Mouse (Mus musculus): ENCODE measurements at regions not wholly inside any gene's neighbourhood (a gene's known extent, or its start where the extent isn't known, plus 50 kb on each side); places are given as distances from the start of the nearest gene placed in this dataset.

DNA sequence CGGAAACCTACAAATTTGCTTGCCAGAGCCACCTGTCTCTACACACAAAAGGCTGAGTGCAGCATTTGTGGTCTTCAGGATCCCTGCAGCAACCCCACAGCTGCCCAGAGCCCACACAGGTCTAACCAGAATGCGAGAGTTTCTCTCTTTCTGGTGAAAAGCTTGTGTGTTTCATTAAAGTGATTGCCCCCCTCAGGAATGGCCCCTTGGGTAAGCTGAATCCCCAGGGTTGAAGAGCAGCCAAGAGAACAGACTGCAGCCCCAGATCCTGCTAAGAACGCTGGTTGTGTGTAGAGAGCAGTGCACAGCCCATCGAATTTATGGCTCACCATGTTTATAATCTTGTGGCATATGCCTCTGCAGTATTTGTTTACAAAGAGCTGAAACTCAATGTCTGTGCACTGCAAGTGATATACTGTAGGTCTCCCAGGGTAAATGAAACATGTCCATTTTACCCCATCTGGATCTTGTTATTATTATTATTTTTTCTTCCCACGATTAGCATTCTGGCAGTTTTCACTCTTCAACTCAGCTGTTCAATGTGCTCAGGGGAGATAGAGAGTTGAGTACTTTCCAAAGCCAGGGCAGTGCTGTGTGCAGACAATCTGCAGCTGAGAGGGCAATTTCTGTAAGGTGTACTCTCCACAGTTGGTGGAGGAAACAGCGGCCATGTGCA is 486.4 kb downstream of the Hdgfl1 start:
- Histone ChIP-seq H3K4me3 (ENCODE audit: low read depth, low read length) (no peak overlapping the region), H3K36me3 (ENCODE audit: control insufficient read depth, insufficient read depth, low read length, poor library complexity, severe bottlenecking) (no peaks in the 10 kb centered on the region), H3K9ac (ENCODE audit: low read depth, poor library complexity, severe bottlenecking) (no peak overlapping the region), H3K4me1 (ENCODE audit: control insufficient read depth, insufficient read depth, low read length) (no peaks in the 10 kb centered on the region), H3K27ac (ENCODE audit: insufficient read depth, low read length) (no peak overlapping the region), H3K9me3 (replicated peaks; ENCODE audit: control insufficient read depth, insufficient read depth, low read length, poor library complexity, severe bottlenecking) (no peaks in the 10 kb centered on the region; the same call in 1 of the 2 replicates), H3K27me3 (ENCODE audit: control insufficient read depth, insufficient read depth, low read length, poor library complexity, severe bottlenecking) (no peaks in the 10 kb centered on the region)
- no peak for TF ChIP-seq CTCF (IDR thresholded peaks at IDR 0.05; ENCODE audit: low read depth, low read length)
- TF ChIP-seq EP300 (IDR thresholded peaks at IDR 0.05; ENCODE audit: insufficient read depth, low read depth, low read length), result no peak
- TF ChIP-seq POLR2A (IDR thresholded peaks at IDR 0.05; ENCODE audit: insufficient read depth, low read length), result no peak

DNA sequence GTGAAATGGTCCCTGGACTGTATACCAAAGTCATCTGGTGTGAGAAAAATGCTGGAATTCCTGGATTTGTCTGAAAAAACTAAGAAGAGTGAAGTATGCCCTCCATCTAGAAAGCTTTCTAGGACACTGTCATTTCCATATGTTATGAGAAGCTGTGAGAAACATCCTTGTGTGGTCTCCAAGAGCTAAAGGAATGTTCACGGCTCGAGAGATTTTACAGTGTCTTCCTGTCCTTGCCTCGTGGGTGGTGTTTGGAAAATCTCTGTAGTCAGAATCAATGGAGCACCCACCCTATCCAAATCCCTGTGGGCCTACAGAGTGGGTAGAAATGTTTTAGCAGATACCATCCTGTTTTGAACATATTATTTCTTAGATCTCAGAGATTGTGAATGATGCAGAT is 487.7 kb downstream of the Hdgfl1 start:
- H3K27ac ChIP-seq (ENCODE audit: insufficient read depth, low read length), result no peak overlapping the region
- no peaks in the 10 kb centered on the region for H3K9me3 ChIP-seq (replicated peaks; ENCODE audit: control insufficient read depth, insufficient read depth, low read length, poor library complexity, severe bottlenecking)
- H3K36me3 ChIP-seq (ENCODE audit: control insufficient read depth, insufficient read depth, low read length, poor library complexity, severe bottlenecking), result no peaks in the 10 kb centered on the region
- no peak overlapping the region for H3K4me3 ChIP-seq (ENCODE audit: low read depth, low read length)
- no peak overlapping the region for H3K9ac ChIP-seq (ENCODE audit: low read depth, poor library complexity, severe bottlenecking)
- H3K27me3 ChIP-seq (ENCODE audit: control insufficient read depth, insufficient read depth, low read length, poor library complexity, severe bottlenecking), result no peaks in the 10 kb centered on the region
- no peak for TF ChIP-seq CTCF (IDR thresholded peaks at IDR 0.05; ENCODE audit: low read depth, low read length)
- TF ChIP-seq POLR2A (IDR thresholded peaks at IDR 0.05; ENCODE audit: insufficient read depth, low read length), result no peak
- no peak for TF ChIP-seq EP300 (IDR thresholded peaks at IDR 0.05; ENCODE audit: insufficient read depth, low read depth, low read length)
- no peaks in the 10 kb centered on the region for H3K4me1 ChIP-seq (ENCODE audit: control insufficient read depth, insufficient read depth, low read length)

- H3K27me3 ChIP-seq (ENCODE audit: control insufficient read depth, insufficient read depth, low read length, poor library complexity, severe bottlenecking), result no peaks in the 10 kb centered on the region
- no peaks in the 10 kb centered on the region for H3K9me3 ChIP-seq (replicated peaks; ENCODE audit: control insufficient read depth, insufficient read depth, low read length, poor library complexity, severe bottlenecking)
- H3K4me3 ChIP-seq (ENCODE audit: low read depth, low read length), result no peak overlapping the region
- TF ChIP-seq EP300 (IDR thresholded peaks at IDR 0.05; ENCODE audit: insufficient read depth, low read depth, low read length), result no peak
- no peak for TF ChIP-seq POLR2A (IDR thresholded peaks at IDR 0.05; ENCODE audit: insufficient read depth, low read length)
- TF ChIP-seq CTCF (IDR thresholded peaks at IDR 0.05; ENCODE audit: low read depth, low read length), result no peak
- no peak overlapping the region for H3K9ac ChIP-seq (ENCODE audit: low read depth, poor library complexity, severe bottlenecking)
- no peak overlapping the region for H3K27ac ChIP-seq (ENCODE audit: insufficient read depth, low read length)
- H3K36me3 ChIP-seq (ENCODE audit: control insufficient read depth, insufficient read depth, low read length, poor library complexity, severe bottlenecking), result no peaks in the 10 kb centered on the region
- no peaks in the 10 kb centered on the region for H3K4me1 ChIP-seq (ENCODE audit: control insufficient read depth, insufficient read depth, low read length)
Measured at GRCm38 (mm10) chr13:26272850-26273249, 497.1 kb downstream of the Hdgfl1 start.

GRCm38 (mm10) chr13:26267501-26267900 is 502.5 kb downstream of the Hdgfl1 start:
- H3K9ac ChIP-seq (ENCODE audit: low read depth, poor library complexity, severe bottlenecking), result no peak overlapping the region
- no peak overlapping the region for H3K27ac ChIP-seq (ENCODE audit: insufficient read depth, low read length)
- no peak overlapping the region for H3K4me3 ChIP-seq (ENCODE audit: low read depth, low read length)
- H3K27me3 ChIP-seq (ENCODE audit: control insufficient read depth, insufficient read depth, low read length, poor library complexity, severe bottlenecking), result no peaks in the 10 kb centered on the region
- no peak for TF ChIP-seq EP300 (IDR thresholded peaks at IDR 0.05; ENCODE audit: insufficient read depth, low read depth, low read length)
- TF ChIP-seq POLR2A (IDR thresholded peaks at IDR 0.05; ENCODE audit: insufficient read depth, low read length), result no peak
- TF ChIP-seq CTCF (IDR thresholded peaks at IDR 0.05; ENCODE audit: low read depth, low read length), result no peak
- no peaks in the 10 kb centered on the region for H3K4me1 ChIP-seq (ENCODE audit: control insufficient read depth, insufficient read depth, low read length)
- H3K36me3 ChIP-seq (ENCODE audit: control insufficient read depth, insufficient read depth, low read length, poor library complexity, severe bottlenecking), result no peaks in the 10 kb centered on the region
- no peaks in the 10 kb centered on the region for H3K9me3 ChIP-seq (replicated peaks; ENCODE audit: control insufficient read depth, insufficient read depth, low read length, poor library complexity, severe bottlenecking)

DNA sequence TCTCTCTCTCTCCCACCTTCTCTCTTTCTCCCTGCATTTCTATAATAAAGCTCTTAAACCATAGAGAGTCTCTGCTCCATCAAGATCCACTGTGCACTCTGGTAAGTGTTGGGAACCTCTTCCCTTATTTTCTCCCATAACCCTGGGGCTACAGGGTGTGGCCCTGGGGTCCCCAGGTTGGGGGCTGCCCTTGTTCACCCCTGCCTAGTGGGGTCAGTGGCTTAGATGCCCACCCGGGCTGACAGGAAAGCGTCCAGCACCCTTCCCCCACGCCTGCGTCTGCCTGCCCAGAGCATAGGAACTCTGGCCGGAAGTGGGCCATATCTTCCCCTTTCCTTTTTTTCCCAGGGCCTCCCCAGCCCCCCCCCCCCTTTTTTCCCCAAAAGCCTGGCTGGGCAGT is 534.0 kb downstream of the Hdgfl1 start:
- Histone ChIP-seq H3K36me3 (ENCODE audit: control insufficient read depth, insufficient read depth, low read length, poor library complexity, severe bottlenecking) (no peaks in the 10 kb centered on the region), H3K27ac (ENCODE audit: insufficient read depth, low read length) (no peak overlapping the region)

DNA sequence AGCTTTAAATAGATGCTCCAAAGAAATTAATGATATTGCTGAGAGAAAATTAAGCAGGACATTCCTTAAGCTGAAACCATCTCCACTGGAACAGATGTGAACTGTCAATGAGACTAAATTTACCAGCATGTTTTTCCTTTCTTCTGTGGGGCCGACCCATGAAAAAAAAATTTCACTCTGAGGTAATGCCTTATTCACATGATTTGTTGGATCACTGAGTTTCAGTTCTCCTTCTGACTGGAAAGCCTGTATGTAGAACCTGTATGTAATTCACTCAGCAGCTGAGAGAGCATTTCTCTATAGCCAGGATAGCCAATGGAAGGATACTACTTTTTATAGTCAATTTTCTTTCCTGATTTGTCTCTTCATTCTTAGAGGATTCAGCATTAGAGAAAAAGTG is 535.3 kb downstream of the Hdgfl1 start:
- TF ChIP-seq EP300 (IDR thresholded peaks at IDR 0.05; ENCODE audit: insufficient read depth, low read depth, low read length) (no peak), CTCF (IDR thresholded peaks at IDR 0.05; ENCODE audit: low read depth, low read length) (no peak), POLR2A (IDR thresholded peaks at IDR 0.05; ENCODE audit: insufficient read depth, low read length) (no peak)
- H3K9me3 ChIP-seq (replicated peaks; ENCODE audit: control insufficient read depth, insufficient read depth, low read length, poor library complexity, severe bottlenecking), result no peaks in the 10 kb centered on the region
- no peaks in the 10 kb centered on the region for H3K27me3 ChIP-seq (ENCODE audit: control insufficient read depth, insufficient read depth, low read length, poor library complexity, severe bottlenecking)
- H3K36me3 ChIP-seq (ENCODE audit: control insufficient read depth, insufficient read depth, low read length, poor library complexity, severe bottlenecking), result no peaks in the 10 kb centered on the region
- H3K27ac ChIP-seq (ENCODE audit: insufficient read depth, low read length), result no peak overlapping the region
- H3K9ac ChIP-seq (ENCODE audit: low read depth, poor library complexity, severe bottlenecking), result no peak overlapping the region
- no peaks in the 10 kb centered on the region for H3K4me1 ChIP-seq (ENCODE audit: control insufficient read depth, insufficient read depth, low read length)
- H3K4me3 ChIP-seq (ENCODE audit: low read depth, low read length), result no peak overlapping the region

More for the DNA sequence above, 534.0 kb downstream of the Hdgfl1 start:
- Histone ChIP-seq H3K4me3 (ENCODE audit: low read depth, low read length) (no peak overlapping the region), H3K9ac (ENCODE audit: low read depth, poor library complexity, severe bottlenecking) (no peak overlapping the region), H3K9me3 (replicated peaks; ENCODE audit: control insufficient read depth, insufficient read depth, low read length, poor library complexity, severe bottlenecking) (no peaks in the 10 kb centered on the region), H3K27me3 (ENCODE audit: control insufficient read depth, insufficient read depth, low read length, poor library complexity, severe bottlenecking) (no peaks in the 10 kb centered on the region), H3K4me1 (ENCODE audit: control insufficient read depth, insufficient read depth, low read length) (no peaks in the 10 kb centered on the region)
- TF ChIP-seq POLR2A (IDR thresholded peaks at IDR 0.05; ENCODE audit: insufficient read depth, low read length), result no peak
- TF ChIP-seq CTCF (IDR thresholded peaks at IDR 0.05; ENCODE audit: low read depth, low read length), result no peak
- TF ChIP-seq EP300 (IDR thresholded peaks at IDR 0.05; ENCODE audit: insufficient read depth, low read depth, low read length), result no peak

Data from ES-Bruce4 (cell line).